Mouse (Mus musculus): ENCODE results near the gene Cyp24a1.
"Not testable (repeated sequence)": the region's sequence is repeated elsewhere in the genome, so short reads cannot be mapped to it uniquely, and the experiment has no call there.

The Cyp24a1 gene

GRCm38 (mm10) chr2:170496154-170496930 is 603 bp downstream of the Cyp24a1 start, which contains the start of gene Pfdn4:
TSS of gene Pfdn4 (plus strand) at chr2:170496428.
- no peak for DNase-seq (ENCODE audit: low read depth, low spot score)

DNA sequence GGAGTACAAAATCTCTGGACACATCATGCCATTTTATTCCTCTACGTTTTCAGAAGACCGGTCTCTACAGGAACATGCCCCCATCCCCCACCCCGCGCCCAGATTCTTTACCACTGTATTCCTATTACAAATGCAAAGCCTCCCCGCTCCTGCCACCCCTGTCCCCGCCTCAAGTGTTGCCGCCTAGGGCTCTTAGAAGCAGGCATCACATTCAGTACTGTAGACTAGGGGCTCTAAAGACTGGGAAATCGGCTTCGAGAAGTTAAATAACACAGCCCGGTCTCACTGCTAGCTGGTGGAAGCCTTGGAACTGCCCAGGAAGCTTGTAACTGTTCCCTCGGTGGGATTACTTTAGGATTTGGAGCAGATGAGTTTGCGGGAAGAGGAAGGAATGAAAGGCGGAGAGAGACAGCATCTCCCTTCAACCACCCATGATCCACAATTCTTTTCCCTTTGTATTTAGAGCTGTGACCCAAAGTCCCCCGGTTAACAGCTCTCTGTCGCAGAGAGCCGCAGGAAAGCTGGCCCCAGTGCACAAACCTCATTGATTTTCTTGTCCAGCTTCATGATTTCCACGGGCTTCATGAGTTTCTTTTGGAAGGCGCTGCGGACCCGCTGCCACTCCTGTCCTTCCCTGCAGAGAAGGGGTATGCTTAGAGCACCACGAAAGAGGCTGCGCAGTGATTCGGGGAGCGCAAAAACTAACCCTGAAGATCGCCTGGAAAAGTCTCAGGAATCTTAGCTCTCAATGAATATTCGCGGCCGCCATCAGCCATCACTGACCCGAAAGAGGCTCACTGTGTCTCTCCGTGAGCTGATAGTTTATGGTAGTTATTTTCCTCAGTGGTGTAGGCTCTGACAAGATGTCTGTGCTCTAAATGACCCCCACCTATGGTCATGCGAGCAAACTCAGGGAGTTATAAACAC is 1.9 kb downstream of the Cyp24a1 start:
- DNase-seq (ENCODE audit: low read depth, low spot score): no peak

DNA sequence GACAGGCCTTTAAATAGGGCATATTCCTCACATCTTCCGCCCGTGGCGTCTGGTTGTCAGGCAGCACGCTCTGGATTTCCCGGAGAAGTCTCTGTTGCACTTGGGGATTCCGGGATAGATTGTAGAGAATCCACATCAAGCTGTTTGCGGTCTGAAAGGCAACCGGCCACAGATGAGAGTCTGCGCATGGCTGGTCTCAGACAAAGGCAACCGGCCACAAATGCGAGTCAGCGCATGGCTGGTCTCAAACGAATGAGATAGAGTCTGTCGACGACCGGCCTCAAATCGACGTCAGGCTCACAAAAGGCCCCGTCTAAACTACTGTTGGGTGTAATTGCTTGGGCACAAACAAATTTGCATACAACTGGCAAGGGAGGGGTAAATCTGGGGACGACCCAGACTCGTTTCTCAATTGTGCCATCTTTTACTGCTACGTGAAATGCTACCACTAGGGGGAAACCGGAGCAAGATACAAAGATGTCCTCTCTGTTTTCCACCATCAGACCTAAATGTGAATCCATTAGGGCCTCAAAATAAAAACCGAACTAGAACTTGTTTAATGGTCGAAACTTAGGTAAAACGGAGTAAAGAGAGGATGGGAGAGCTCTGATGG is 8.9 kb downstream of the Cyp24a1 start:
- DNase-seq (ENCODE audit: low read depth, low spot score): peak; percentile 32

- no peak for DNase-seq (ENCODE audit: low read depth, low spot score)
Measured at GRCm38 (mm10) chr2:170487202-170487601, 9.7 kb downstream of the Cyp24a1 start.

- no peak for DNase-seq (ENCODE audit: low read depth, low spot score)
Measured at GRCm38 (mm10) chr2:170483914-170484313, 13.0 kb downstream of the Cyp24a1 start.

DNA sequence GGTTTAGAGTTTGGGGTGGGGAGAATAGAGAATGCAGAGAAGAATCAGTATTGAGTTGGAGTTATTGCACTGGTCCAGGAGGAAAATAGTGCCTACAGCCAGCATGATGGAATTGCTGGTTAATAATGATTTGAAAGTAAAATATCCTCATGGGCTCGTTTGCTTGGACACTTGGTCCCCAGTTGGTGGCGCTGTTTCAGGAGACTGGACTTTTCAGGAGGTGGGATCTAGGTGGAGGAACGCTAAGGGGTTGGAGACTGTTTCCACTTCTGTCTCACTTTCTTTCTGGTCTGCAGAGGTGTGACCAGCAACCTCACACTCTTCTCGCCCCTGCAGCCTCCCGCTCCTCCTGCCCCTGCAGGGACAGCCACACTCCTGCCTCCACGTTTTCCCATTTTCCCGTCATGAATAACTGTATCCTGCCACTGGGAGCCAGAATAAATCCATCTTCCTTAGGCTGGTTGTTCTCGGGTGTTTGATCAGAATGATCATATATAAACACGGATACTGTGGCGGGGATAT is 14.9 kb downstream of the Cyp24a1 start:
- no peak for DNase-seq (ENCODE audit: low read depth, low spot score)

DNA sequence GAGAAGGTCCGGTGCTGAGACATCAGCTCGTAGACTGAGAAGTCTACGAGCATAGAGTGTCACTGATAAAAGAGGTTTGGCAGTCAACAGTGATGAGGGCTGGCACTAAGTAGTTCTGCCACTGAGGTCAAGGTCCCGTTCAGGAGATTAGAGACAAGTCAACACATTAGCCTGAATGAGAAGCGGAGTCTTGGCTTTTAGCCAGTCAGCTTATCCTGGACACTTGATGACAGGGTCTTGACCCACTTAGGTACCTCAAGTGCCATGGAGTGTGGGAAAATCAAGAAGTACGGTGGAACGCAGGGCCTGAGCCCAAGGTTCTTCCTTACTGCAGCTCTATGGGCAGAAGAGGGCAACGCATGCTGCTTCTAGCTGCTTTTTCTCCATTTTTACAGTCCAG is 20.3 kb downstream of the Cyp24a1 start:
- DNase-seq (ENCODE audit: low read depth, low spot score): no peak

- no peak for DNase-seq (ENCODE audit: low read depth, low spot score)
Measured at GRCm38 (mm10) chr2:170476215-170476614, 20.7 kb downstream of the Cyp24a1 start.

- DNase-seq (ENCODE audit: low read depth, low spot score): no peak
Measured at GRCm38 (mm10) chr2:170475164-170475563, 21.8 kb downstream of the Cyp24a1 start.

DNA sequence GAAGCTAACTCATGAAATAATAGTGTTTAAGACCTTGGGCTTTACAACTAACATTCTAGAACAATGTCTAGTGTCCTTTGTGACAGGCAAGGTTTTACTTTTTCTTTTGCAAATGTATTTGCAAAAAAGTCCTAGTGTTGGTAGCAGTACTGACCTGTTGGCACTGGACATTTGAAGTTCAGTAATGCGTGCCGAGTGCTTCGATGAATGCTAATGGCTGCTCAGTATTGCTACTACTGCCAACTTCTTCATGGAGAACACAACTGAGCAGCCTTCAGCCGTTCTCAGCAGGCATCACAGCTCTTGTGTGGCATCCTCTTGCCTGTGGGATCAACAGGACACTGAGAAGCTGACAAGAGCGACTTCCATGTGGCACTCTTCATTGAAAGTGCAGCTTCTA is 22.8 kb downstream of the Cyp24a1 start:
- no peak for DNase-seq (ENCODE audit: low read depth, low spot score)

- DNase-seq (ENCODE audit: low read depth, low spot score): no peak
Measured at GRCm38 (mm10) chr2:170470591-170470990, 26.4 kb downstream of the Cyp24a1 start.

- DNase-seq (ENCODE audit: low read depth, low spot score): peak; percentile 92
Measured at GRCm38 (mm10) chr2:170469616-170470308, 27.2 kb downstream of the Cyp24a1 start.

DNA sequence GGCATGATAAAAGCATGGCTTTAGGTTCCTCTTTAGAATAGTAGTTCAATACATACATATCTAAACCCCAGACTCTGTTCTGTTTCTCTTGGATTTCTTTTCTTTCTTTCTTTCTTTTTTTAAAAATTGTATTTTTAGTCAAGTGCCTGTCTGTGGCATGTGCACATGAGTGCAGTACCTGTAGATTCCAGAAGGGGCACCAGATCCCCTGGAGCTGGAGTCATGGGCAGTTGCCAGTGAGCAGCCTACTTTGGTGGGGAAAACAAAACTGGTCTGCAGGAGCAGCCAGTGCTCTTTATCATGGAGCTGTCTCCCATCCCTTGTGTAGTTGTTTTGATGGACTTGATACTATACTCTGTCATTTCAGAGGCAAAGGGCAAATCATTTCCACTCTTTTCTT is 28.9 kb downstream of the Cyp24a1 start:
- DNase-seq (ENCODE audit: low read depth, low spot score): peak; percentile 56

DNA sequence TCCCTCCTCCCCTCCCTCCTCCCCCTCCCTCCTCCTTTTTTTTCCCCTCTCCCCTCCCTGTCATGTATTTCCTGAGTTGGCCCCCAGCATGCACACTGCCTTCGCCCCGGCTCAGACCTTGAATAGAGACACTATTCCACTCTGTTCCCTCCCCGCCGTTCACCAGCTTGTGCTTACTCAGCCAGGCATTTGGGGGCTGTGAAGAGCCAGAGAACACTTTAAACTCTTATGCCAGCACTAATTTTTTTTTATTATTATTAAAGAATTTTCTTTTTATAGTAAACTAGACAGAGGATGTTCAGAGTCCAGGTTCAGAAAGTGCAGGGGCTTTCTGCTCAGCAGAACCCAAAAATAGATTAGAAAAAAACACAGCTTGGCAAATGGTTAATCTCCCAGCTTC is 32.1 kb downstream of the Cyp24a1 start:
- DNase-seq (ENCODE audit: low read depth, low spot score): no peak

GRCm38 (mm10) chr2:170461652-170462051 is 35.3 kb downstream of the Cyp24a1 start:
- no peak for DNase-seq (ENCODE audit: low read depth, low spot score)

DNA sequence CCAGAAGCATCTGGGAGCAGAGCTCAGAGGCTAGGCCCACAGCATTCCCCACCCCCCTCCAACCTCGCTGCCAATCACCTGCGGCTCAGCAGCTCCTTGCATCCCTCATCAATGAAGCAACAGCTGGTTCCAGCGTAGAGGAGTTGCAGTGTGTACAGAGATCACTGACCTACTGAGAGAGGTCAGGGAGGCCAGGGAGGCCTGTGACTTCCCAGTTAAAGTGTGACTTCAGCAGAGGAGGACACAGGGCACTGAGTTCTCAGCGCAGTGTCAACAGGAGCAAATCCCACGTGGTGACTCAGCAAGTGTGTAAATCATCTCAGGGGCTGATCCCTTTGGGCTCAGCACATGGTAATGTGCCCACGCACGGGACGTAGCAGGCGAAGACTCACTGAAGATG is 37.1 kb downstream of the Cyp24a1 start:
- no peak for DNase-seq (ENCODE audit: low read depth, low spot score)

GRCm38 (mm10) chr2:170459183-170459582 is 37.8 kb downstream of the Cyp24a1 start:
- no peak for DNase-seq (ENCODE audit: low read depth, low spot score)

DNA sequence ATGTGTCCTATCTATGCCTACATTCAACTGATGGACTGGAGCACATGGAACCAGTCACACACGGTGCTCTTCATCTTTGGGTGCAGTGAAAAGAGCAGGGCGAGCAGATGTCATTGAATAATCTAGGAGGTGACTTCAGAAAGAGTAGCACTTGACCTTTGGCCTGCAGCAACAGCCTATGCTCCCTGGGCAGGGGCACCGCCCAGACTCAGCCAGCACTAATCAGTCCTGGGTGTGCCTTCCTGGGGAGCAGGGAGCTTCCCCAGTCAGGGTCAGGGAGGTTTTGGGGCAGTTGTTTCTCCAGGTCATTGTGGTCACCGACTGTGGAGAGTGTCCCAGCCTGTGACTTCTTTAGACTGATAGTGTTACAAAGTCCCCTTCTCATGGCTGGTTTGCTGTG is 43.1 kb downstream of the Cyp24a1 start:
- not testable (repeated sequence) for DNase-seq (ENCODE audit: low read depth, low spot score)

GRCm38 (mm10) chr2:170450933-170451332 is 46.0 kb downstream of the Cyp24a1 start:
- peak; percentile 88 for DNase-seq (ENCODE audit: low read depth, low spot score)

- DNase-seq (ENCODE audit: low read depth, low spot score): no peak
Measured at GRCm38 (mm10) chr2:170447651-170448050, 49.3 kb downstream of the Cyp24a1 start.

DNA sequence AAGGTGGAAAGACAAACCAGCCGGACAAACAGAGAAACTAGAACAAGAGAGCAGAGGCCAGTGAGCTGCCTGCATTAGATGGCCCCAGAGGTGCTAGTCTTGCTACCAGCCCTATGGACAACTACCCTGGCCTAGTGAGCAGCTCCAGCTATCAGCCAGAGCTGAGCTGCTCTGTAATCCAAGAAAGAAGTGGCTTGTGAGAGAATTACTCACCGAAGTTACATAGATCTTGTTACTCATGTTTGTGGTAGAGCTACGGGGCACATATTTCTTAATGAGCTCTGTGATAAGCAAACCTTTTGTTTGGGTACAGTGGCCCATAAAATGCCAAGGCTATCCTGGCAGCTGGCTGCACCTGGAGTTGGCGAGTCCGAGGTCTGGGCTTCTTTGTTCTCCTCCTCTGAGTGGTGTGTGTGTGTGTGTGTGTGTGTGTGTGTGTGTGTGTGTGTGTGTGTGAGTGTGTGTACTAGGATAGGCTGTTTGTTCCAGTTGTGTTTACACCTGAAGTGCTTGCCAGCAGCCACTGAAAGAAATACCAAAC is 50.0 kb downstream of the Cyp24a1 start:
- peak; percentile 42 for DNase-seq (ENCODE audit: low read depth, low spot score)
